Mouse (Mus musculus): Measurements from ENCODE around the gene Clcnkb.

DNA sequence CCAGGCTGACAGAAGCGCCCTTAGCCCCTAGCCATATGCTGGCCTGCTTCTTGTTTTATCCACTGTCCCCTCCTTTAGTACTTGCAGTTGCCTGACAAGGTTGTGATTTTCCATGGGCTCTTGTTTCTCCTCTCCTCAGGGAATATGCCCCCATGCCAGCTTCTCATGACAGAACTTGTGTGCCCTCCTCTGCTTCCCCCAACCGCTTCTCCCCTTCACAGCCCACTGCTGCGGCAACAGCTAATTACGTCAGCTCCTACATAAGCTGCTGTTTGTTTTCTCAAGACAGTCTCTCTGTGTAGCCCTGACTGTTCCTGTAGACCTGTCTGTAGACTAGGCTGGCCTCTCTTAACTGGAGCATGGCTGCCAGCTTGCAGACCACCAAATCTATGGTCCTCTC, 39.7 kb upstream of the Clcnkb start:
- TF ChIP-seq POLR2A (IDR thresholded peaks at IDR 0.05; ENCODE audit: extremely low read depth, insufficient read depth, low read length) (no peak), CTCF (IDR thresholded peaks at IDR 0.05; ENCODE audit: low read depth, low read length) (no peak)
